In genomic region chr9:50593544-50593943, GRCm38 (mm10) we compare ENCODE assay signal across 10 mouse cellular contexts. TPM values are rescaled to one million over a fixed set of nuclear protein-coding genes. Genes with fewer than 3 reads are reported as not detected.
DNase-seq lines count a peak whose midpoint lies in the region; ATAC-seq and TF ChIP-seq lines count a peak whose summit lies in the region.
"Had no signal": no experiment of that assay in that cellular context is flagged by ENCODE, and none has a peak within 500 bp of the region (broad histone marks: within the 10 kb centered on the region; RNA-seq: fewer than 3 reads in every experiment).

No protein-coding gene starts in this region.

- H3K4me3 ChIP-seq in kidney, embryonic 16.5 days (ENCODE audit: low read length) = no peak overlapping the region
- H3K4me3 ChIP-seq in small intestine, adult 2 months (ENCODE audit: low read depth, low read length) = no peak overlapping the region
- H3K4me3 ChIP-seq: erythroblast, embryonic 14.5 days; lung, embryonic 15.5 days had no signal

- H3K9ac ChIP-seq in kidney, embryonic 16.5 days (replicated peaks; ENCODE audit: low read length) = no peak overlapping the region
- H3K9ac ChIP-seq: lung, embryonic 15.5 days had no signal

- H3K4me2 ChIP-seq in kidney, embryonic 16.5 days (replicated peaks; ENCODE audit: low read depth, low read length) = no peak overlapping the region
- H3K4me2 ChIP-seq: lung, embryonic 15.5 days had no signal

- DNase-seq in kidney, adult 18-20 months = peak; percentile 53
- peak; percentile 73 for DNase-seq in CD4-positive, CD25-positive, alpha-beta regulatory T cell, adult 2 months (ENCODE audit: low read depth, low spot score)
- DNase-seq in T-cell, adult 2 months (ENCODE audit: low spot score) = peak; percentile 52
- peak; percentile 33 for DNase-seq in kidney, postnatal 14 days
- DNase-seq in frontal cortex, postnatal 36 days (ENCODE audit: low spot score in 2 of 2) = no peak
- DNase-seq in right cerebral cortex, postnatal 25 days = no peak

- WGBS in kidney, embryonic 16.5 days = 84% methylated on average over 3 of the region's 3 CpGs
- WGBS in small intestine, adult 2 months = 67% methylated on average over 3 of the region's 3 CpGs

- no peak for ATAC-seq in kidney, embryonic 16.5 days (ENCODE audit: low FRiP score, low TSS enrichment)

- peak; percentile 55; the same call in 1 of the 2 replicates for TF ChIP-seq CTCF in small intestine, adult 2 months (IDR thresholded peaks at IDR 0.05; ENCODE audit: extremely low read depth, insufficient read length, insufficient replicate concordance, low read depth, low read length)

- no peak for TF ChIP-seq POLR2A in small intestine, adult 2 months (IDR thresholded peaks at IDR 0.05; ENCODE audit: low read depth, low read length)

- no peaks in the 10 kb centered on the region for H3K9me3 ChIP-seq in kidney, embryonic 16.5 days (ENCODE audit: low read length)
- H3K9me3 ChIP-seq: lung, embryonic 15.5 days had no signal

- no peaks in the 10 kb centered on the region for H3K27me3 ChIP-seq in kidney, embryonic 16.5 days (ENCODE audit: insufficient read depth, low read length)
- H3K27me3 ChIP-seq in small intestine, adult 2 months (ENCODE audit: control insufficient read depth, insufficient read depth, low read length) = no peaks in the 10 kb centered on the region
- H3K27me3 ChIP-seq: lung, embryonic 15.5 days had no signal

- H3K4me1 ChIP-seq in kidney, embryonic 16.5 days (ENCODE audit: insufficient read depth, low read length) = 0 out of 2 replicates have a peak, but pooled peaks cover 3% of the 10 kb centered on the region
- H3K4me1 ChIP-seq in small intestine, adult 2 months (ENCODE audit: control insufficient read depth, insufficient read depth, insufficient read length, low read length) = peaks cover 15% of the 10 kb centered on the region; the same call in 1 of the 2 replicates
- H3K4me1 ChIP-seq: lung, embryonic 15.5 days had no signal

- no peak overlapping the region for H3K27ac ChIP-seq in kidney, embryonic 16.5 days (ENCODE audit: low read length)
- no peak overlapping the region for H3K27ac ChIP-seq in small intestine, adult 2 months (ENCODE audit: insufficient read depth, low read depth, low read length)
- H3K27ac ChIP-seq: lung, embryonic 15.5 days had no signal

- peaks cover 33% of the 10 kb centered on the region for H3K36me3 ChIP-seq in kidney, embryonic 16.5 days (ENCODE audit: insufficient read depth, low read length)
- H3K36me3 ChIP-seq in small intestine, adult 2 months (ENCODE audit: control insufficient read depth, insufficient read depth, low read length) = peaks cover 31% of the 10 kb centered on the region

RNA-seq across cellular contexts. Expression of gene Sdhd, which starts 10.1 kb away (rescaled TPM):
- polyA plus RNA-seq in kidney, embryonic 16.5 days (2015; fragmentation: Nextera tagmentation; extraction: Ambion mirVana) = 417 and 453 TPM in 2 replicates
- 307 and 325 TPM in 2 replicates for polyA plus RNA-seq in small intestine, adult 2 months (2012; rRNA removed)

RNA-seq across cellular contexts. Expression of gene Timm8b, which starts 10.2 kb away (rescaled TPM):
- 232 and 245 TPM in 2 replicates for polyA plus RNA-seq in kidney, embryonic 16.5 days (2015; fragmentation: Nextera tagmentation; extraction: Ambion mirVana)
- 93.7 and 98.1 TPM in 2 replicates for polyA plus RNA-seq in small intestine, adult 2 months (2012; rRNA removed)

RNA-seq across cellular contexts. Expression of gene Pih1d2, which starts 23.6 kb away (rescaled TPM):
- polyA plus RNA-seq in kidney, embryonic 16.5 days (2015; fragmentation: Nextera tagmentation; extraction: Ambion mirVana) = 4.9 and 5.3 TPM in 2 replicates
- 0.28 TPM in 2 replicates for polyA plus RNA-seq in small intestine, adult 2 months (2012; rRNA removed)

RNA-seq across cellular contexts. Expression of gene Nkapd1, which starts 23.7 kb away (rescaled TPM):
- polyA plus RNA-seq in kidney, embryonic 16.5 days (2015; fragmentation: Nextera tagmentation; extraction: Ambion mirVana) = 17.0 and 17.9 TPM in 2 replicates
- 1.2 and 1.6 TPM in 2 replicates for polyA plus RNA-seq in small intestine, adult 2 months (2012; rRNA removed)

RNA-seq across cellular contexts. Expression of gene Tex12, which starts 32.4 kb away (rescaled TPM):
- polyA plus RNA-seq in kidney, embryonic 16.5 days (2015; fragmentation: Nextera tagmentation; extraction: Ambion mirVana) = not detected in 2 replicates
- polyA plus RNA-seq in small intestine, adult 2 months (2012; rRNA removed) = 0.10 TPM in 1 of 2 replicates, not detected in the other
- polyA plus RNA-seq: erythroblast, embryonic 14.5 days; lung, embryonic 15.5 days had no signal

Comparison
In these comparisons a context has a peak if more than half of its experiments do, and no peak if none do; other contexts are left out.
1. DNase-seq: peak in kidney, adult 18-20 months (single experiment), CD4-positive, CD25-positive, alpha-beta regulatory T cell, adult 2 months (single experiment), T-cell, adult 2 months (single experiment) and kidney, postnatal 14 days (single experiment); none in frontal cortex, postnatal 36 days (0 of 2) and right cerebral cortex, postnatal 25 days (single experiment).